Mouse (Mus musculus): Measurements from ENCODE around the gene Foxp4.
A peak's percentile ranks its signal among the peaks of the same experiment; 100 is the strongest.

Foxp4 gene

GRCm38 (mm10) chr17:47924383-47925339 lies at the start of gene Foxp4:
TSS of gene Foxp4 (minus strand) at chr17:47924645.
- DNase-seq: peak; percentile 63

- DNase-seq: no peak
Observed at GRCm38 (mm10) chr17:47973563-47974472, 49.4 kb upstream of the Foxp4 start.

- no peak for DNase-seq
Observed at GRCm38 (mm10) chr17:47965885-47966505, 41.5 kb upstream of the Foxp4 start.

GRCm38 (mm10) chr17:47958046-47958790 lies 33.8 kb upstream of the Foxp4 start:
- DNase-seq: no peak

- DNase-seq: no peak
Observed at GRCm38 (mm10) chr17:47956486-47956885, 32.0 kb upstream of the Foxp4 start.

- DNase-seq: no peak
Observed at GRCm38 (mm10) chr17:47955054-47955741, 30.8 kb upstream of the Foxp4 start.

- no peak for DNase-seq
Observed at GRCm38 (mm10) chr17:47953231-47953630, 28.8 kb upstream of the Foxp4 start.

GRCm38 (mm10) chr17:47952368-47953081 lies 28.1 kb upstream of the Foxp4 start:
- DNase-seq: no peak

- no peak for DNase-seq
Observed at GRCm38 (mm10) chr17:47951452-47951851, 27.0 kb upstream of the Foxp4 start.

GRCm38 (mm10) chr17:47950831-47951230 lies 26.4 kb upstream of the Foxp4 start:
- DNase-seq: no peak

GRCm38 (mm10) chr17:47949441-47949840 lies 25.0 kb upstream of the Foxp4 start:
- DNase-seq: no peak

- DNase-seq: no peak
Observed at GRCm38 (mm10) chr17:47948753-47949152, 24.3 kb upstream of the Foxp4 start.

GRCm38 (mm10) chr17:47946921-47947420 lies 22.5 kb upstream of the Foxp4 start:
- no peak for DNase-seq

- DNase-seq: no peak
Observed at GRCm38 (mm10) chr17:47946111-47946510, 21.7 kb upstream of the Foxp4 start.

GRCm38 (mm10) chr17:47943103-47943870 lies 18.8 kb upstream of the Foxp4 start:
- DNase-seq: peak; percentile 42

GRCm38 (mm10) chr17:47942008-47942407 lies 17.6 kb upstream of the Foxp4 start:
- DNase-seq: no peak

- DNase-seq: no peak
Observed at GRCm38 (mm10) chr17:47938839-47939238, 14.4 kb upstream of the Foxp4 start.

GRCm38 (mm10) chr17:47937926-47938600 lies 13.6 kb upstream of the Foxp4 start:
- no peak for DNase-seq

GRCm38 (mm10) chr17:47936591-47936990 lies 12.1 kb upstream of the Foxp4 start:
- no peak for DNase-seq
